Mouse (Mus musculus): Measurements from ENCODE around the gene Rasip1.
A peak's percentile ranks its signal among the peaks of the same experiment; 100 is the strongest.

The Rasip1 gene

GRCm38 (mm10) chr7:45627261-45627660 lies at the start of gene Rasip1:
TSS of gene Rasip1 (plus strand) at chr7:45627488.
- no peak for DNase-seq (ENCODE audit: low read depth, low spot score)

GRCm38 (mm10) chr7:45585923-45586322 lies 41.4 kb upstream of the Rasip1 start:
- DNase-seq (ENCODE audit: low read depth, low spot score), result no peak

- no peak for DNase-seq (ENCODE audit: low read depth, low spot score)
Observed at GRCm38 (mm10) chr7:45587631-45588592, 39.4 kb upstream of the Rasip1 start.

- peak; percentile 94 for DNase-seq (ENCODE audit: low read depth, low spot score)
Observed at GRCm38 (mm10) chr7:45589173-45589572, 38.1 kb upstream of the Rasip1 start.

GRCm38 (mm10) chr7:45589898-45590297 lies 37.4 kb upstream of the Rasip1 start:
- DNase-seq (ENCODE audit: low read depth, low spot score), result no peak

GRCm38 (mm10) chr7:45590874-45591273 lies 36.4 kb upstream of the Rasip1 start:
- DNase-seq (ENCODE audit: low read depth, low spot score), result peak; percentile 57

GRCm38 (mm10) chr7:45591880-45592279 lies 35.4 kb upstream of the Rasip1 start:
- DNase-seq (ENCODE audit: low read depth, low spot score), result no peak

DNA sequence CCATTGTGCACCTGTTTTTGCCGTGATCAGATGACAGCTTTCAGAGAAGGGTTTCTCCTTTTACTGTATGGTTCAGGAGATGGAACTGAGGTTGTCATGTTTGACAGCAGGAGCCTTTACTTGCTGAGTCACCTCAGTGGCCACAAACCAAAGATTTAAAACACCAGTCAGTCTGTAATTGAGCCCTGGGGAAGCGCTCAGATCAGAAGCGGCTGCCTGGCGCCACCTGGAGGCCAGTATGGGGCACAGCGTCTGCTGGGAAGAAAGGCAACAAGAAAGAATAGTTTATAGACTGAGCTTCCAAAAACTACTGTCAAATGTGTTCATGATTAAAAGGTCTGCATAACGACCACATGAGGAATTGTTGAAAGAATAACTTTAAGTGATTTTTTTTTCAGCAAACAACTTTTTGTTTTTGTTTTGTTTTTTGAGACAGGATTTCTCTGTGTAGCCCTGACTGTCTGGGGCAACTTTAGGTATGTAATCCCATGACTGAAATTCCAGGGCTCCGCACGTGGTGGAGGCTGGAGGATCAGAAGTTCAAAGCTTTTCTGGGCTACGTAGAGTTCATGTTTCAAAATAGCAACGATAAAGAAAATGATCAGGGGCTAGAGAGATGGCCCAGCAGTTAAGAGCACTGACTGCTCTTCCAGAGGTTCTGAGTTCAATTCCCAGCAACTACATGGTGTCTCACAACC lies 34.0 kb upstream of the Rasip1 start:
- peak; percentile 84 for DNase-seq (ENCODE audit: low read depth, low spot score)

DNA sequence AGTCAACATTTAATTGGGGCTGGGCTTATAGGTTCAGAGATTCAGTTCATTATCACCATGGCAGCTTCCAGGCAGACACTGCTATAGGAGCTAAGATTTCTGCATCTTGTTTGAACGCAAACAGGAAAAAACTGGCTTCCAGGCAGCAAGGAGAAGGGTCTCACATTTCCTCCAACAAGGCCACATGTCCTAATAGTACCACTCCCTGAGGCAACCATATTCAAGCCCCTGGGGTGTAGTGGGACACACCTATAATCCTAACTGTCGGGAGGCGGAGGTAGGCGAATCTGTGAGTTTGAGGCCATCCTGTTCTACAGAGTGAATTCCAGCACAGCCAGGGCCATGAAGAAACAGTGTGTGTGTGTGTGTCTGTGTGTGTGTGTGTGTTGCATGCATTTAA lies 32.1 kb upstream of the Rasip1 start:
- DNase-seq (ENCODE audit: low read depth, low spot score), result peak; percentile 86

DNA sequence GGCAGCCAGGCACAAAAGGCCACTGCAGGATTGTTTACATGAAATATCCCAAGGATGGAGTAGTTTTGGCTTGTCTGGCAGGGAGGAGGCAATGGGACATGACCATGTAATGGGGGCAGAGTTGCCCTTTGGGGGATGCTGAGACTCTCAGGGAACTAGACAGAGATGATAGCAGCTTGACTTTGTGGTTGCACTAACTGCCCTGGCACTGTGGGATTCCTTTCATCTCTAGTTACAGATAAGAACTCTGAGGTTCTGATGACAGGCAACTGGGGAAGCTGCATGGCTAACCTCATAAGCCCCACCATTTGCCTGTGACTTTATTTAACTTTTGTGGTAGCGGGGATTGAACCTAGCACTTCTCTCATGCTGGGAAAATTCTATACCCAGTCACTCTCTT lies 31.2 kb upstream of the Rasip1 start:
- DNase-seq (ENCODE audit: low read depth, low spot score), result no peak

DNA sequence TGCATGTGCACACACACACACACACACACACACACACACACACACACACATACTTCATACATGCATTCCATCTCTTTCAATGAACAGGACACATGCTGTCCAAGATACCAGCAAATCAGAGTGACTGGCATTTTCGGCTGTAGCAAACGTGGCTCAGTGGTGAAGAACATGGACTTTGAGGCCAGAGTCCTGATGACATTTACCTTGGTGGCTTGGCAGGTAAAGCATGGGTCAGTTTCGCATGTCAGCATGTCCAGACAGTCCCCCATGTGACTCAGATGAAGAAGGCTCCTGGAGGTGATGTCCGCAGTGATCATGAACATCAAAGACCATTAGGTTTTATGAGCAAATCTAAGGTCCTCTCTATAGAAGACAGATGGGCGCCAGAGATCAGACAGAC lies 30.3 kb upstream of the Rasip1 start:
- no peak for DNase-seq (ENCODE audit: low read depth, low spot score)

DNA sequence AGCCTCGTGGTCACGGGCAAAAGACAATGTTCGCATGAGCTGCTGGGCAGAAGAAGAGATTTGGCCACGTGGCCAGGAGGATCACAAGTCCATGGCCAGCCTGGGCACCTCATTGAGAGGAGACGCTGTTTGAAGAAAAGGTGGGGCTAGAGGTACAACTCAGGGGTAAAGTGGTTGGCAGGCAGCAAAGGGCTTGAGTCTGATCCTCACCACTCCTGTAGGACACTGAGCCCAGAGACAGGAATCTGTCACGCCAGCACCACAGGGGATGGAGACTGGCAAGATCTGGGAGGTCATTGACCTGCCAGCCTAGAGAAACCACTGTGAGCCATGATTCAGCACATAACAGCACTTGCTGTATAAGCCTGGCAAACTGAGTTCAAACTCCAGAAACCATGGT lies 29.8 kb upstream of the Rasip1 start:
- no peak for DNase-seq (ENCODE audit: low read depth, low spot score)

DNA sequence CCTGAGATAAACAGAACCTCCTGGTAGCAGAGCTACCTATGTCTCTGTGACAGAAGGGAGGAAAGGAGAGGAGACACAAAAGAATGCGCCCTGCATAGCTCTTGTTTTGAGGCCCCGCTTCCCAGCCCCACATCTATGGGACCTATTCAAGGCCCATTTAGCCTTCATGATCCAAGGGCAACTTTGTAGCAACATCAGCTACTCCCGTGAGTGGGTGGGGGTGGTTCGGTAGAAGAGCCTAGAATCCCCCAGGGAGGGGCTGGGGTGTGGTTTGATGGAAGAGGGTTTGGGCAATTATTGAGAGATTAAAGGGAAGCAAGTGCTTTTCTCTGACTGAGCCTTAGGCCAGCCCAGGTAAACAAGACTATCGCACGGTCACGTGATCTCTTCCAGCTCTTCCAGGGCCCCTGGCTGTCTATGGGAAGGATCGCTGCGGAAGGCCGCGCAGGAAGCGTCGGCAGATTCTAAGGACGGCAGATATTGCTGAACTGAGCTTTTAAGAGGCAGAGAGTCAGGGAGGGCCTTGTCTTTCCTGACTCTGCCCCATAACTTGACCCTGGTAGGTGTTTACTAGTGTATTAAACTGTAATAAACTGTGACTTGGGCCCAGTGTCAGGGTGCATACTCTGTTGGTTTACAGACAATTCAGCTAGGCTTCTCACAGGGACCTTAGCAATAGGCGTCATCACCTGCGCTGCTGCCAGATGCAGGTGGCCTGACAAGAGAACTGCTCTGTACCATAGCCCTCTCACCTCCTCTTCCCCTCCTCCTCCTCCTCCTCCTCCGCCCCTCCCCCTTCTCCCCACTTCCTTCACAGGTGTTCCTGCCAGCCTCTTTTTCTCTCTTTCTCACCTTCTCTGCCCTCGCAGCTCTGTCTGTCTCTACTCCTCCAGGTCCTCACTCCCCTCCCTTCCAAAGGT lies 28.1 kb upstream of the Rasip1 start:
- DNase-seq (ENCODE audit: low read depth, low spot score), result no peak

DNA sequence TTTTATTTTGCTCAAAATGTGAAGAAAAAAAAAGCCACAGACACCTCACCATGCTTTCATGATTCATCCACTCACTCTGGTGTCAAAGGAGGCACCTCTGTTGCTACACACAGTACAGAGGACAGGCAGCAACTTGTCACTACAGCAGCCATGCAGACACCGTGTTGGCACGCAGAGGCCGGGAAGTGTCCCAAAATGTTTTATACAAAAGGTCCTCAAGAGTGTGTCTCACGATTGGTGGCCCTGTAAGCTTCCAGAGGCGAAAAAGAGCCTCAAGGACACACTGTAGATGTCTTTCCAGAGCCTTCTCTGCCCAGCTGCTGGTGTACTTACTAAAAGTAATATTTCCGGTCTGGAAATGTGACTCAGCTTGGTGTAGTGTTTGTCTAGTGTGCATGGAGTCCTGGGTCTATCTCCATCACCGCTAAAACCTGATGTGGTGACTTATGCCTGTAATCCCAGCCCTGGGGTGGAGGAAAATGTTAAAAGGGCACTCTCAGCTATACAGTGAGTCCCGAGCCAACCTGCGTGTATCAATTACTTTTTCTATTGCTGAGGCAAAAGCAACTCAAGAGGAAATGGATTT lies 21.5 kb upstream of the Rasip1 start:
- DNase-seq (ENCODE audit: low read depth, low spot score), result no peak

GRCm38 (mm10) chr7:45609511-45609910 lies 17.8 kb upstream of the Rasip1 start:
- no peak for DNase-seq (ENCODE audit: low read depth, low spot score)

DNA sequence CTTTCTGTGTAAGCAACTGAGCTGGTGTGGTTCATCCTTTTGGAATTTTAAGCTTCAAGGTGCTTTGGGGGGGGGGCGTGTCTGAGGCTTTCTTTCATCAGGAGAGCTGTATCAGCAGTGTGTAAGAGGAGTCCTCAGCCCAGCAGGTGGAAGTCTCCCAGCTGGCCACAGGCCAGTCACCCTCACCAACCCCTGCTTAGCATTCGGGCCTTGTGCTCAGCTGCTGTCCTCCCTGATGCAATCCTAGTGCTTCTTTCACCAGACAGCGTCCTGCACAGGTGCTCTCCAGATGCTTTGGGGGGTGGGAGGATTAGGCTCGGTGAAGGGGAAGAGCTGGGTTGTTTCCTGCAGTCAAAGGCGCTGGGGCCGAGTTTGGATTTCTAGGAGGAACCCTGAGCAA lies 11.0 kb upstream of the Rasip1 start:
- DNase-seq (ENCODE audit: low read depth, low spot score), result no peak

DNA sequence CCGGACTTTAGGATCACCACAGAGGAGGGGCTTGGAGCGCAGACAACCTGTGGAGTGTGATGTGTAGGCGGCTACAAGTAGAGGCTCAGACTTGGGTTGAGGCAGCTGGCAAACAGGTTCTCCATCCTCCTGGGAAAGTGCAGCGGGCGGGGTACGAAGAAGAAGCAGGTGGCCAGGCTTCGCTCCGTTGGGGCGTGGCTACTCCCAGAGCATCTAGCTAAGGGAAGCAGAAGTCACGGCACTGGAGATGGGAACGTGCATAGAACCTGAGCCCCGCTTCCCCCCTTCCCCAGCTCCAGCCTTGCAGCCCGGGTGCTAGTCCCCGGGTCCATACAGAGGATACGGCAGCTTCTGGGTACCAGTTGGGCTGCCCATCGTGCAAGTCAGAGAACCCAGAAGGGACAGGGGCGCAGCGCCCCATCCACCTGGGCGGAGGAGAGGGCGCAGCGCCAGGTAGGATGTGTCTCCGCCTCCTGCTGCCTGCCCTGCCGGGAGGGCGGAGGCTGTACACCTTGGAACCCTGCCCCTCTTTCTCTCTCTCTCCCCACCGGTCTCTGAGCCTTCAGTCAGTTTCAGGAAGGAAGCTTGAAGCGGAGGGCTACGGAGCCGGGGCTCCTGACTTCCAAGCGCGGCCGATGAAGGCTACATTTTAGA lies 10.1 kb upstream of the Rasip1 start, which contains the start of gene Fut1:
Gene Fut1 (plus strand): TSS at position 248 of the 654 bp plus-strand sequence.
- no peak for DNase-seq (ENCODE audit: low read depth, low spot score)

- no peak for DNase-seq (ENCODE audit: low read depth, low spot score)
Observed at GRCm38 (mm10) chr7:45618316-45618715, 9.0 kb upstream of the Rasip1 start.

GRCm38 (mm10) chr7:45619592-45619991 lies 7.7 kb upstream of the Rasip1 start:
- no peak for DNase-seq (ENCODE audit: low read depth, low spot score)

DNA sequence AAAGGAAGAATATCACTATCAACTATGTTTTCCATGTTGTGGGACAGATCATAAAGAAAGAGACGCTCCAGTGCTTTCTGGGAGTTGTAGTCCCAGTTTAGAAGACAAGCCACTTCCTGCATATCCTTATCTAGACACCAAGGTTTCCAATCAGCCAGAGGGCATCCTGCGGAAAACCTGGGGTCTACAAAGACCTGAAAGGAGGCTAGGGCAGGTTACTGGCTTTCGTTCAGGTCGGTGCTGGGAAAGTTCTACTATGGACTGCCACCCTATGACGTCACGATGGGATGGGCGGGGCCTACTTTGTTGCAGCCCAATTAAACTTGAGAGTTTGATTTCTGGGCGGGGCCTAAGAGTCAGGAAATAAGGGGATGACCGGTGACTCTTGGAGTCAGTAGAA lies 5.8 kb upstream of the Rasip1 start, which contains the start of gene Izumo1:
Gene Izumo1 (plus strand): TSS at position 369 of the 400 bp plus-strand sequence.
- peak; percentile 92 for DNase-seq (ENCODE audit: low read depth, low spot score)

GRCm38 (mm10) chr7:45623507-45623906 lies 3.8 kb upstream of the Rasip1 start:
- no peak for DNase-seq (ENCODE audit: low read depth, low spot score)
